Mouse (Mus musculus): ENCODE data around the gene Gm10073. TPM values are rescaled to one million over a fixed set of nuclear protein-coding genes. Genes with fewer than 3 reads are reported as not detected.
A peak's percentile ranks its signal among the peaks of the same experiment; 100 is the strongest.
"Not testable (repeated sequence)": the region's sequence is repeated elsewhere in the genome, so short reads cannot be mapped to it uniquely, and the experiment has no call there.

Gene Gm10073
- 99.0 TPM for polyA plus RNA-seq (2012; fragmentation: generic; extraction: Trizol)

- H3K27me3 ChIP-seq (ENCODE audit: control insufficient read depth, insufficient read depth, insufficient read length); H3ac ChIP-seq (ENCODE audit: control insufficient read depth, insufficient read length); H3K4me2 ChIP-seq (ENCODE audit: low read depth); H3K4me3 ChIP-seq; H3K79me2 ChIP-seq (ENCODE audit: control insufficient read depth, insufficient read depth); H3K36me3 ChIP-seq (ENCODE audit: control insufficient read depth, insufficient read depth): not testable (repeated sequence)
Observed at GRCm38 (mm10) chr8:106573168-106573567, at the start of gene Gm10073. Gene Gm10073 (minus strand): TSS chr8:106573461.

- H3K36me3 ChIP-seq (ENCODE audit: control insufficient read depth, insufficient read depth), result no peaks in the 10 kb centered on the region
- TF ChIP-seq POLR2AphosphoS2 (IDR thresholded peaks at IDR 0.05; ENCODE audit: insufficient read length, low read depth), result no peak
- no peak for TF ChIP-seq REST (IDR thresholded peaks at IDR 0.05; ENCODE audit: insufficient read depth, insufficient read length)
- no peak for TF ChIP-seq CEBPB (IDR thresholded peaks at IDR 0.05; ENCODE audit: insufficient read depth, poor library complexity, severe bottlenecking)
- TF ChIP-seq USF1 (IDR thresholded peaks at IDR 0.05; ENCODE audit: low read depth), result no peak
- TF ChIP-seq TCF3 (IDR thresholded peaks at IDR 0.05; ENCODE audit: insufficient read length, low read depth), result no peak
- TF ChIP-seq E2F4 (IDR thresholded peaks at IDR 0.05; ENCODE audit: insufficient read depth), result no peak
- TF ChIP-seq POLR2A (IDR thresholded peaks at IDR 0.05; ENCODE audit: insufficient read length, low read depth), result no peak
- H3K79me2 ChIP-seq (ENCODE audit: control insufficient read depth, insufficient read depth), result no peaks in the 10 kb centered on the region
- peak overlapping the region; percentile 59 for H3K4me2 ChIP-seq (ENCODE audit: low read depth)
- H3K27me3 ChIP-seq (ENCODE audit: control insufficient read depth, insufficient read depth, insufficient read length), result no peaks in the 10 kb centered on the region
- no peak overlapping the region for H3ac ChIP-seq (ENCODE audit: control insufficient read depth, insufficient read length)
- no peak overlapping the region for H3K4me3 ChIP-seq
Observed at GRCm38 (mm10) chr8:106623016-106623415, 49.8 kb upstream of the Gm10073 start.

GRCm38 (mm10) chr8:106620488-106620887 lies 47.2 kb upstream of the Gm10073 start:
- Histone ChIP-seq H3K27me3 (ENCODE audit: control insufficient read depth, insufficient read depth, insufficient read length) (no peaks in the 10 kb centered on the region), H3K4me3 (peak overlapping the region; percentile 8), H3K4me2 (ENCODE audit: low read depth) (peak overlapping the region; percentile 82), H3ac (ENCODE audit: control insufficient read depth, insufficient read length) (no peak overlapping the region), H3K36me3 (ENCODE audit: control insufficient read depth, insufficient read depth) (no peaks in the 10 kb centered on the region), H3K79me2 (ENCODE audit: control insufficient read depth, insufficient read depth) (no peaks in the 10 kb centered on the region)
- TF ChIP-seq MYOD1 (IDR thresholded peaks at IDR 0.05; ENCODE audit: control insufficient read depth in 1 of 3, insufficient read length in 2 of 3, low read depth in 2 of 3) (peak in 2 of 3 experiments; percentile 27 to 79), REST (IDR thresholded peaks at IDR 0.05; ENCODE audit: insufficient read depth, insufficient read length) (no peak), E2F4 (IDR thresholded peaks at IDR 0.05; ENCODE audit: insufficient read depth) (no peak), MYOG (IDR thresholded peaks at IDR 0.05; ENCODE audit: control insufficient read depth in 1 of 3, insufficient read depth in 1 of 3, insufficient read length in 2 of 3, low read depth in 2 of 3) (peak in 1 of 3 experiments; percentile 43), TCF12 (IDR thresholded peaks at IDR 0.05; ENCODE audit: insufficient read depth, poor library complexity, severe bottlenecking) (no peak), TCF3 (IDR thresholded peaks at IDR 0.05; ENCODE audit: insufficient read length, low read depth) (no peak), MAX (IDR thresholded peaks at IDR 0.05; ENCODE audit: low read depth) (no peak)

GRCm38 (mm10) chr8:106619549-106620245 lies 46.4 kb upstream of the Gm10073 start:
- H3K4me3 ChIP-seq, result peak overlapping the region; percentile 8
- no peaks in the 10 kb centered on the region for H3K27me3 ChIP-seq (ENCODE audit: control insufficient read depth, insufficient read depth, insufficient read length)
- H3K79me2 ChIP-seq (ENCODE audit: control insufficient read depth, insufficient read depth), result no peaks in the 10 kb centered on the region
- H3K36me3 ChIP-seq (ENCODE audit: control insufficient read depth, insufficient read depth), result no peaks in the 10 kb centered on the region
- H3ac ChIP-seq (ENCODE audit: control insufficient read depth, insufficient read length), result no peak overlapping the region
- TF ChIP-seq MAX (IDR thresholded peaks at IDR 0.05; ENCODE audit: low read depth) (no peak), TCF3 (IDR thresholded peaks at IDR 0.05; ENCODE audit: insufficient read length, low read depth) (peak; percentile 84), MYOG (IDR thresholded peaks at IDR 0.05; ENCODE audit: control insufficient read depth in 1 of 3, insufficient read depth in 1 of 3, insufficient read length in 2 of 3, low read depth in 2 of 3) (peak; percentile 76 to 99 (median 99)), TCF12 (IDR thresholded peaks at IDR 0.05; ENCODE audit: insufficient read depth, poor library complexity, severe bottlenecking) (peak; percentile 88), POLR2A (IDR thresholded peaks at IDR 0.05; ENCODE audit: insufficient read length, low read depth) (peak; percentile 29), MYOD1 (IDR thresholded peaks at IDR 0.05; ENCODE audit: control insufficient read depth in 1 of 3, insufficient read length in 2 of 3, low read depth in 2 of 3) (peak in 2 of 3 experiments; percentile 98 to 99)
- peak overlapping the region; percentile 82 for H3K4me2 ChIP-seq (ENCODE audit: low read depth)

- H3K27me3 ChIP-seq (ENCODE audit: control insufficient read depth, insufficient read depth, insufficient read length), result no peaks in the 10 kb centered on the region
Observed at GRCm38 (mm10) chr8:106618324-106618723, 45.1 kb upstream of the Gm10073 start.

More at GRCm38 (mm10) chr8:106618324-106618723, 45.1 kb upstream of the Gm10073 start:
- TF ChIP-seq USF1 (IDR thresholded peaks at IDR 0.05; ENCODE audit: low read depth) (no peak), TCF12 (IDR thresholded peaks at IDR 0.05; ENCODE audit: insufficient read depth, poor library complexity, severe bottlenecking) (no peak), CEBPB (IDR thresholded peaks at IDR 0.05; ENCODE audit: insufficient read depth, poor library complexity, severe bottlenecking) (no peak), MYOG (IDR thresholded peaks at IDR 0.05; ENCODE audit: control insufficient read depth in 1 of 3, insufficient read depth in 1 of 3, insufficient read length in 2 of 3, low read depth in 2 of 3) (no peak), MAX (IDR thresholded peaks at IDR 0.05; ENCODE audit: low read depth) (no peak), E2F4 (IDR thresholded peaks at IDR 0.05; ENCODE audit: insufficient read depth) (no peak), MYOD1 (IDR thresholded peaks at IDR 0.05; ENCODE audit: control insufficient read depth in 1 of 3, insufficient read length in 2 of 3, low read depth in 2 of 3) (no peak), POLR2A (IDR thresholded peaks at IDR 0.05; ENCODE audit: insufficient read length, low read depth) (no peak), POLR2AphosphoS2 (IDR thresholded peaks at IDR 0.05; ENCODE audit: insufficient read length, low read depth) (no peak)
- H3K4me3 ChIP-seq, result no peak overlapping the region
- H3ac ChIP-seq (ENCODE audit: control insufficient read depth, insufficient read length), result no peak overlapping the region
- H3K79me2 ChIP-seq (ENCODE audit: control insufficient read depth, insufficient read depth), result no peaks in the 10 kb centered on the region
- no peaks in the 10 kb centered on the region for H3K36me3 ChIP-seq (ENCODE audit: control insufficient read depth, insufficient read depth)
- no peak overlapping the region for H3K4me2 ChIP-seq (ENCODE audit: low read depth)

All from myocyte (in vitro differentiated cells).